Mouse (Mus musculus): ENCODE measurements around the gene Emid1. TPM values are rescaled to one million over a fixed set of nuclear protein-coding genes. Genes with fewer than 3 reads are reported as not detected.
A peak's percentile ranks its signal among the peaks of the same experiment; 100 is the strongest.
"Not testable (repeated sequence)": the region's sequence is repeated elsewhere in the genome, so short reads cannot be mapped to it uniquely, and the experiment has no call there.

The Emid1 gene
- polyA plus RNA-seq, 1 experiment from 2014 or later, result 31.9 TPM

DNA sequence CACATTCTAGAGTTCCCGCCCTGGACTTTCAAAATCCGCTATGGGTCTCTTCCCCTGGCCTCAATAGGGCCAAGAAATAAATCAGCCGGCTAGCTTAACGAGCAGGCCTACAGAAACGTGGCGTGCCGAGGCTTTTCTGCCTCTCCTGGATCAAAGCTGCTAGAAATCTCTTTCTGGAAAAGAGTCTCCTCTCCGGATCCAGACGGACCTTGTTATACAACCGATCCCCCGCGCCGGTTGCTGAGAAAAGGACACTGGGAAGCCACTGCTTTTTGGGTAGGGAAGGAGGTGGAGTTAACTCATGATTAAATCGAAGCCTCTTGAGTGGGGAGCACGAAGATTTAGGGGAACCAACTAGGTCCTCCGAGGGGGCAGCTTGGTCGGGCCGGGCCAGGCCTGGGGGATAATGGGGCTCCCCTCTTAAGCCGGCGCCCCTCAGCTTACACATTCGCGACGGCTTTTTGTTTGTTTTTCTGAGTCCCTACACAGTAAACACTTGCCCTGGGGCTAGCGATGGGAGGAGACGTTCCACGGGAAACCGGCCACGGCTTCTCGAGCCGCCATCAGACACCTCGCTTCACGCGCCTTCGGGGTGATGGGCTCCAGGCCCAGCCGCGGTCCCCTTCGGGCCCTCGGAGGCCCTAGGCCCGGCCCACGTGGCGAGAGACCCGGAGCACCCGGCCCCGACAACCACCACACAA lies 53.9 kb downstream of the Emid1 start:
- Histone ChIP-seq H3K4me1 (replicated peaks) (peaks cover 35% of the 10 kb centered on the region), H3K9me3 (no peaks in the 10 kb centered on the region), H3K27ac (peak overlapping the region; percentile 100), H3K27me3 (ENCODE audit: insufficient read depth, poor library complexity, severe bottlenecking) (no peaks in the 10 kb centered on the region), H3K36me3 (peaks cover 45% of the 10 kb centered on the region), H3K4me3 (peak overlapping the region; percentile 100)
- peak; percentile 32 for DNase-seq (ENCODE audit: low spot score)
- under 1% methylated on average over 44 of the region's 44 CpGs for WGBS

DNA sequence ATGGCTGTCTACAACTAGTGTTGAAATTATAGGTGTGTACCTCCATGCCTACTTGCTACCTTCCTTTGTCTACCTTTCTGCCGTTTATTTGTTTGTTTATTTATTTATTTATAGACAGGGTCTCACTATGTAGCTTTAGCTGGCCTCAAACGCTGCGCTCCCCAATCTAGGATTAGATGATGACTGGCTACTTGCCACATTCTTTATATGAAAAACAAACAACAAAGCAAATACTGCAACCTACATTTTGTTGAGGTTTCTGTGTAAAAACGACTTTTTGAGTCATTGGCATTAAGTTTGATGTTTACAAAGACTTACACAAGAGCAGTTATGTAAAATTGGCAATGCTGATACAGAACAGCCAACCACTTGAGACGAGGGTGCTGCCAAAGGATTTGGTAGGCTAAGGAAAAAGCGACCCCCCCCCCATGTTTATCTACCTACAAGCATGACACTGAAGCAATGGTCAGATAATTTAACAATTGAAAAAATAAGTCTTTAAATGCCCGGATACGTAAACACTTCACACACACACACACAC lies 55.5 kb downstream of the Emid1 start:
- peaks cover 47% of the 10 kb centered on the region for H3K36me3 ChIP-seq
- H3K27me3 ChIP-seq (ENCODE audit: insufficient read depth, poor library complexity, severe bottlenecking), result no peaks in the 10 kb centered on the region
- H3K9me3 ChIP-seq, result no peaks in the 10 kb centered on the region
- no peak for DNase-seq (ENCODE audit: low spot score)
- H3K27ac ChIP-seq, result no peak overlapping the region
- peaks cover 34% of the 10 kb centered on the region for H3K4me1 ChIP-seq (replicated peaks)
- H3K4me3 ChIP-seq, result peak overlapping the region; percentile 100
- 83% methylated on average over 8 of the region's 8 CpGs for WGBS

DNA sequence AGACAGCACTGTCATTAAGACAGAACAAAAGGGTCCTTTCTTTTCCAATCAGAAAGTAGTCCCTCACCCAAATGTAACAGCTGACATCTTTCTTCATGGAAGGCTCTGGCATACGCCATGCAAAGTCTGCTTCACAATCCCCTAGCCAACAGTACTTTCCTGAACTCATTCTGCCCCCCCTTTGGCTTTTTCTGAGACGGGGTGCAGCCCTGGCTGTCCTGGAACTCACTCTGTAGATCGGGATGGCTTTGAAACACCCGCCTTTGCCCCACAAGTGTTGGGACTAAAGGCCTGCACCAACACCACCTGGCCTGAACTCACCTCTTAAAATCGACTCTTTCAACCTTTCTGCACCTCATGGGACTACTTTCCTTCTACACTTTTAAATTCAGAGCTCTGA lies 56.2 kb downstream of the Emid1 start:
- Histone ChIP-seq H3K4me1 (replicated peaks) (peaks cover 27% of the 10 kb centered on the region), H3K27me3 (ENCODE audit: insufficient read depth, poor library complexity, severe bottlenecking) (no peaks in the 10 kb centered on the region), H3K27ac (no peak overlapping the region), H3K4me3 (peak overlapping the region; percentile 100), H3K36me3 (peaks cover 50% of the 10 kb centered on the region), H3K9me3 (no peaks in the 10 kb centered on the region)
- no peak for DNase-seq (ENCODE audit: low spot score)
- 86% methylated on average over 5 of the region's 5 CpGs for WGBS

DNA sequence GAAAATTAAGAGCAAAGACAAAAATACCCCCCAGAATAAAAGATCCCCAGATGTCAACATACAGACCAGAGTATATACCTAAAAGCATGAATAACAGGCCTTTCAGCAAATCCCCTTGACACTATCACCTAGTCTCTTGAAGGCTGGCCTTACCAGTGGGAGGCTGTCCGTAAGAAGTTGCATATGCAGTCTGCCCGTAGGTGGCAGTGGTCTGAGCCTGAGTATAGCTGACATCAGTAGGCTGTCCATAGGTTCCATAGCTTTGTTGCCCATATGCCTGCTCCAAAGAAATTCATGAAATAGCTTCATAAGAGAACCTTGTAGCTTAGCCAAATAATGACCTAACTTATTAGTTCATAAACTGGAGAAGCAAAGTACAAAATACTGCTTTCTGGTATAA lies 60.4 kb downstream of the Emid1 start:
- H3K36me3 ChIP-seq, result peaks cover 90% of the 10 kb centered on the region
- DNase-seq (ENCODE audit: low spot score), result no peak
- H3K27ac ChIP-seq, result no peak overlapping the region
- no peaks in the 10 kb centered on the region for H3K27me3 ChIP-seq (ENCODE audit: insufficient read depth, poor library complexity, severe bottlenecking)
- H3K9me3 ChIP-seq, result no peaks in the 10 kb centered on the region
- peaks cover 9% of the 10 kb centered on the region for H3K4me1 ChIP-seq (replicated peaks)
- H3K4me3 ChIP-seq, result no peak overlapping the region
- 64% methylated on average over 2 of the region's 2 CpGs for WGBS

DNA sequence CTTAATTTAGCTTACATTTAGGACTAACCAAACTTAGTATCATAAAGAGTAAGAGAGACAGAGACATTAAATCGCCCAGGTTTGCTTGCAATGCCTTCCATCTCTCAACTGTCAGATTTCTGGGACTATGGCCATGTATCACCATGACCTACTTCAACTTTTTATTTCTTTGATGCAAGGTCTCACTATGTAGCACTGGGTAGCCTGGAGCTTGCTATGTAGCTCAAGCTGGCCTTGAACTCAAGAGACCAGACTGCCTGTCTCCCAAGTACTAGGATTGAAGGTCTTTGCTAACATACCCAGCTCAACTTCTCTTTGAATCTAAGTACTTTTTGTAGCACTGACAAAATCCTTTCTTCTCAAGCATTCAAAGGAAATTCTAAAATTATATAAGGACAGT lies 62.9 kb downstream of the Emid1 start:
- H3K27me3 ChIP-seq (ENCODE audit: insufficient read depth, poor library complexity, severe bottlenecking), result no peaks in the 10 kb centered on the region
- DNase-seq (ENCODE audit: low spot score), result no peak
- H3K4me3 ChIP-seq, result no peak overlapping the region
- no peaks in the 10 kb centered on the region for H3K9me3 ChIP-seq
- peaks cover 100% of the 10 kb centered on the region for H3K36me3 ChIP-seq
- no peaks in the 10 kb centered on the region for H3K4me1 ChIP-seq (replicated peaks)
- WGBS, result 96% methylated on average over 1 of the region's 1 CpGs
- H3K27ac ChIP-seq, result no peak overlapping the region

DNA sequence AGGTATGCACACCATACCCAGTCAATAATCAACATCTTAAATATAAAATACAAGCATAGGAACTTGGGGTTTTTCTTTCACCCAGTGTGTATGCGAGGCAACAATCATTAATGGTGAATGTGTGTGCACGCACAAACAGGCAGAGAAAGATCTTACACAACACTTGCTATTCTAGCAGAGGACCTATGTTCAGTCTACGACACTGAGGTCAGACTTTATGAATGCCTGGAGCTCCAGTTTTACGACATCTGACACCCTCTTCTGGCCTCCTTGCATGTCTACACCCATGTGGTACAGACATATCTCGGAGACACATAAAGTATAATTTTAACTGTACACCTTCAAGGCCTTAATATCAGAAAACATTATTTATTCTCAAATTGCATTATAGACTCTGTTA lies 75.2 kb downstream of the Emid1 start:
- DNase-seq (ENCODE audit: low spot score); H3K27ac ChIP-seq; H3K27me3 ChIP-seq (ENCODE audit: insufficient read depth, poor library complexity, severe bottlenecking); H3K4me3 ChIP-seq; H3K4me1 ChIP-seq (replicated peaks); H3K9me3 ChIP-seq: not testable (repeated sequence)
- peaks cover 91% of the 10 kb centered on the region for H3K36me3 ChIP-seq
- WGBS, result 92% methylated on average over 4 of the region's 5 CpGs

DNA sequence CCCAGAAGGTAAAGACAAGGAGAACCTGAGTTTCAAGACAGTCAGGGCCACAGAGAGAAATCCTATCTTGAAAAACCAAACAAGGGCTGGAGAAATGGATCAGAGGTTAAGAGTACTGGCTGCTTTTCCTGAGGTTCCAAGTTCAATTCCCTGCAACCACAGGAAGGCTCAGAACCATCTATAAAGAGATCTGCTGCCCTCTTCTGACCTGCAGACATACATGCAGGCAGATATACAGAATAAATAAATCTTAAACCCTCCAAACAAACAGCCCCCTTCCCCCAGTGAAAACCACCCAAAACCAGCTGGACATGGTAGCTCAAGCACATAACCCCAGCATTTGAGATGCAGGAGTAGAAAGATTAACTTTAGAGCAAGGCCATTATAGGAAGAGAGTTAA lies 76.3 kb downstream of the Emid1 start:
- Histone ChIP-seq H3K36me3 (peaks cover 92% of the 10 kb centered on the region), H3K27ac (no peak overlapping the region), H3K27me3 (ENCODE audit: insufficient read depth, poor library complexity, severe bottlenecking) (no peaks in the 10 kb centered on the region), H3K4me1 (replicated peaks) (no peaks in the 10 kb centered on the region), H3K4me3 (no peak overlapping the region), H3K9me3 (no peaks in the 10 kb centered on the region)
- DNase-seq (ENCODE audit: low spot score), result no peak

DNA sequence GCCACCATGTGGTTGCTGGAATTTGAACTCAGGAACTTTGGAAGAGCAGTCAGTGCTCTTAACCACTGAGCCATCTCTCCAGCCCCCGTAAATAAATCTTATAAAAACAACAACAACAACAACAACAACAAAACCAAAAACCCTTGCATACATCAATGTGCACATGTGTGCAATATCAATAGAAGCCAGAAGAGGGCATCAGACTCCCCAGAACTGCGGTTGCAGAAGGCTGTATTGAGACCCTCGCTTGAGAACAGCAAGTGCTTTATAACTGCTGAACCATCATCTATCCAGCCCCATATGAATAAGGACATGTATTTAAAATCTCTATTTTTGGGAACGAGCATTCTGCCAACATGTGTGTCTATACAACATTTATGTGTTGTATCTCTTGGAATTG lies 77.2 kb downstream of the Emid1 start:
- no peaks in the 10 kb centered on the region for H3K9me3 ChIP-seq
- no peaks in the 10 kb centered on the region for H3K27me3 ChIP-seq (ENCODE audit: insufficient read depth, poor library complexity, severe bottlenecking)
- no peak overlapping the region for H3K27ac ChIP-seq
- H3K4me3 ChIP-seq, result no peak overlapping the region
- DNase-seq (ENCODE audit: low spot score), result no peak
- peaks cover 92% of the 10 kb centered on the region for H3K36me3 ChIP-seq
- H3K4me1 ChIP-seq (replicated peaks), result no peaks in the 10 kb centered on the region
- 76% methylated on average over 4 of the region's 4 CpGs for WGBS

DNA sequence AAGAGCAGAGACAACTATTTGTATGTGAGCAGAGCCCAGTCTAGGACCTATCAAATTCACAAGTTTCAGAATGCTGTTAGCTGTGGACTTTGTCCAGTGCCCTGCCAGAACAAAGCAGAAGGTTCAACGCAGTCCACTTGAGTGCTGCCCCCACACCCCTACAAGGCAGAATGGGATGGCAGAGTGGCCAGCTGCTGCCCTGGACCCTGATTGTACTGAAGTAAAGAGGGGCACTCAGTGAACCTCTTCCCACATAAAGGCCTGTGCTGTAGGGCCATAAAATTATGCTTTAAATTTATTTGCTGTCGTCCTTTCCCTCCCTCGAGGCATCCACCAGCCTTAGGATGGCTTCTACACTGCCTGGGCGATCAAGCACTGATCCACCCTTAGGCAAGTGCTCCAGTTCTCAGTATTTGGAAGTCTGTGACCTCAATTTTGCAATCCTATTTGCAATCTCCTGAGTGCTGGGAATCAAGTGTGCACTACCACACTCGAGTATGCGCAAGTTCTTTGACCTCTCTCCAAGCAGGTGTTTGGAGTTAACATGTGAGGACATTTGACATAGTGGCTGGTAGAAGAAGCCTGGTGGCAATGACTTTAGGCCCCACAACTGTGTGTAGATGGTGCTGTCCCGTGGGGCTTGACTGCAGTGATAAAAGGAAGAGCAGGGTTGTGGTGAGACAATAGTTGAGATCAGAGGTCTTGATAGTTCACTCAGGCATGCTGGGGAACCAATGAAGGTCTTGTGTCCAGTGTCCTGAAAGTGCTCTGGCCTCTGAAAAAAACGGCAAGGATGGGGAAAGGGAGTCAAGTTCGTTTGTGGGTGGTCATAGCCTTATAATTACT lies 83.7 kb downstream of the Emid1 start:
- Histone ChIP-seq H3K27ac (no peak overlapping the region), H3K4me1 (replicated peaks) (peaks cover 21% of the 10 kb centered on the region), H3K9me3 (no peaks in the 10 kb centered on the region), H3K36me3 (peaks cover 60% of the 10 kb centered on the region), H3K4me3 (no peak overlapping the region), H3K27me3 (ENCODE audit: insufficient read depth, poor library complexity, severe bottlenecking) (peaks cover 16% of the 10 kb centered on the region)
- DNase-seq (ENCODE audit: low spot score), result no peak
- 85% methylated on average over 9 of the region's 9 CpGs for WGBS

DNA sequence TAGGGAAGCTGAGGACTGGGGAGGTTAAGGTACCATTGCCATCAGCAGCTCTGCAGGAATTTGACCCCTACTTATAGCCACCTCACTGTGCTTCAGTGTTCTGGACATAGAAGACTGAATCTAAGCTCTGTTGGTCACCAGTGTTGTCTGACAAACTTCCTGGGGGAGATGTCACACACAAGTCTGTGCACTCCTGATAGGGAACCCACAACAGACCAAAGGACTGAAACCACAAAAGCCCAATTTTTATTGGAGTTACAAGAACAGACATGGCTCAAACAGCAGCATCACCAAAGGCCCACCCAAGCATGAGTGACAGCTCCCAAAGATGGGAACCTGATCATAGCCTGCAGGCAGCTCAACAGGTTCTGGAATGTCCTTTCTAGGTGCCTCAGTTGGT lies 85.0 kb downstream of the Emid1 start:
- Histone ChIP-seq H3K27ac (no peak overlapping the region), H3K27me3 (ENCODE audit: insufficient read depth, poor library complexity, severe bottlenecking) (peaks cover 29% of the 10 kb centered on the region), H3K4me3 (no peak overlapping the region), H3K9me3 (no peaks in the 10 kb centered on the region), H3K4me1 (replicated peaks) (peaks cover 34% of the 10 kb centered on the region), H3K36me3 (peaks cover 48% of the 10 kb centered on the region)
- DNase-seq (ENCODE audit: low spot score), result no peak

DNA sequence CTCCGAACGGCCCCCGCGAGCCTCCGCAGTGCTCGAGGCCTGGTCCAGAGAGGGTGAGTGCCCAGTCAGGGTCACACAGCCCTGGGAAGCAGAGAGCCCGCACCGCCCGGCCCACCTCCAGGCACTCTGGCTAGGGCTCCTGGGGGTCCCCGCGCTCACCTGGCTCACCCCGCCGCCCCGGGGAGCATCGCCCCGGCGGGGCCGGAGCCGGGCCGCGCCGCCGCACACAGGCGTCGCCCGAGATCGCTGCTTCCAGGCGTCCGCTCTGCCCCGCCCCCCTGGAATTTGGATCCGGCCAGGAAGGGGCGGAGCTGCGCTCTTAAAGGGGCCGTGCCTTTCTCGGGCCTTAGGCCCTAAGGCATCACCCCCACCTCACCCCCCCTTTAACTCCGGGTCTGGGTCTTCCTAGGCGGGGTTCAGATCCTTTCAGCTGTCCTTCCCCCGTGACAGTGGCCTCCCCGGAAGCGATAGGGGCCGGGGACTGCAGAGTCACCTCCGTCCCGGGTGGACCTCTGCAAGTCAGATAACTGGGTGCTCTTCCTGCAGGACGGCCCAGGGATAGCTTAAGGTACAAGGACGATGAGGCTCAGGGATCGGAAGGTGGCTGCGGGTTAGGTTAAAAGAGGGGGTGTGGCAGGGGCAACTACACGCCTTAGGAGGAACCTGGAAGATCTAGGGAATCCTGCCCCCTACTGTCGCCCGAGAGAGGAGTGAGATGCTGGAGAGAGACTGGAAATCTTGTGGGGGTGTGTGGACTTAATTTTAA lies 86.8 kb downstream of the Emid1 start, which contains the start of gene Gas2l1:
Gene Gas2l1 (minus strand): TSS at position 272 of the 766 bp plus-strand sequence.
- Histone ChIP-seq H3K4me3 (peak within 1 kb of the TSS; percentile 69), H3K9me3 (no peaks in the 10 kb centered on the region), H3K4me1 (replicated peaks) (peaks cover 50% of the 10 kb centered on the region), H3K36me3 (peaks cover 29% of the 10 kb centered on the region), H3K27me3 (ENCODE audit: insufficient read depth, poor library complexity, severe bottlenecking) (peaks cover 47% of the 10 kb centered on the region), H3K27ac (peak within 1 kb of the TSS; percentile 87)
- DNase-seq (ENCODE audit: low spot score), result peak; percentile 90
- under 1% methylated on average over 50 of the region's 50 CpGs for WGBS

DNA sequence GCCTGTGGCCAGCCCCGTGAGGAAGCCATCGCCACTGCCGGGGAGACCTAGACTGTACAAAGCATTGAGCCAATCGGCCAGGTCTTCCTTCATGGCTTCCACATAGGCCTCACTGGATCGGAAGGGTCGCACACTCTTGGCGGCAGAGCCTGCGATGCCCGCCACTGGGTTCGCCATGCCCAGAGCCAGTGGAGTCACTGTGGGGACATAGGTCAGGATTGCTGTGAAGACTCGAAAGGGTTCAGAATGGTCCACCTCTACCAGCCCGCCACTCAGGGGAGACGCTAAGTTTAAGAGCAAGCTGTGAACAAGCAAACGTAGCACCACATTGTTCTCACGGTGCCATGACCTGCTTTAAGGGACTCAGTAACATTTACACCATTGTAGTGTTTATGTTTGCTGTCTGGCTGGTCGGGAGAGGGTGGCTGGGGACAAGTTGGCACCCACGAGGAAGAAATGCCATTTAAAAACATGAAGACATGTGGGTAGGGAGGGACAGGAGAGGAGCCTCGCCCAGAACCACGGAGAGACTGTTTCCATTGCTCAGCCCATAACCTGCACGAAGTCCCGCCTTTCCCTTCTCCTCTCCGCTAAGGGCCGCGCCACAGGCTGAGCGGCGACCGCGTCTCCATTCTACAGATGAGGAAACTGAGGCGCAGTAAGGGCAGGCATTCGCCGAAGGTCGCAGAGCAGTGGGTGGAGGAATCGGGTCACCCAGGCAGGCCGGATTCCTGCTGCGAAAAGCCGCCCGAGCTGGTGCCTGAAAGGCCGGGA lies 87.6 kb downstream of the Emid1 start:
- H3K36me3 ChIP-seq, result peaks cover 22% of the 10 kb centered on the region
- H3K27ac ChIP-seq, result peak overlapping the region; percentile 87
- DNase-seq (ENCODE audit: low spot score), result peak; percentile 23
- H3K9me3 ChIP-seq, result no peaks in the 10 kb centered on the region
- 15% methylated on average over 38 of the region's 38 CpGs for WGBS
- peaks cover 55% of the 10 kb centered on the region for H3K4me1 ChIP-seq (replicated peaks)
- H3K4me3 ChIP-seq, result peak overlapping the region; percentile 69
- peaks cover 55% of the 10 kb centered on the region for H3K27me3 ChIP-seq (ENCODE audit: insufficient read depth, poor library complexity, severe bottlenecking)

Measured in hindbrain, embryonic 10.5 days (tissue).